Mouse (Mus musculus): ENCODE results near the gene Epb41l1.

DNA sequence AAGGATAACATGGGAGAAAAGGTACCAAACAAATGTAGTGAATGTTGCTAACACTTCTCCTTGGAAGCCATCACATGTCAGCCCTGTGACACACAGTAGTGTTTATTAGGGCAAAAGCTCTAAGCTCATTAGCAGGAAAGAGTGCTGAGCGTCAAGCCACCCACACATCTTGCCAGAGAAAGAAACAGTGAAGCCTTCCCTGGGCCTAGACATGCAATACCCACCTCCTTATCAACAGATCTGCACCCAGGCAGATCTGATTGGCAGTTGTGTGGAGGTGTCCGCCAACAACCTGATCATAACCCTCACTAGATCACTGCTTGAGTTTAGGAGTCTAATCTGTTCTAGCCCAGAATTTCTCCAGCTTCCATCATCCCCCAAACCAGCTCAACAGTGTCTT lies 24.6 kb upstream of the Epb41l1 start:
- TF ChIP-seq POLR2A (IDR thresholded peaks at IDR 0.05; ENCODE audit: control insufficient read depth, extremely low read depth, insufficient read depth, low read length, poor library complexity) (no peak), CTCF (IDR thresholded peaks at IDR 0.05; ENCODE audit: borderline replicate concordance, control insufficient read depth, extremely low read depth, insufficient read depth, low read length, poor library complexity) (no peak)
